Mouse (Mus musculus): Measurements from ENCODE around the gene Ptprs. TPM values are rescaled to one million over a fixed set of nuclear protein-coding genes. Genes with fewer than 3 reads are reported as not detected.
A peak's percentile ranks its signal among the peaks of the same experiment; 100 is the strongest.

Gene Ptprs
- polyA plus RNA-seq, 1 experiment from 2014 or later: 210 TPM

GRCm38 (mm10) chr17:56474311-56474830, 1.9 kb downstream of the Ptprs start:
- H3K4me3 ChIP-seq (ENCODE audit: low read depth, low read length): peak overlapping the region; percentile 89
- no peak for DNase-seq (ENCODE audit: low spot score)
- no peaks in the 10 kb centered on the region; the same call in 1 of the 2 replicates for H3K36me3 ChIP-seq (ENCODE audit: control insufficient read depth, insufficient read depth, low read length)
- peaks cover 9% of the 10 kb centered on the region for H3K27me3 ChIP-seq (ENCODE audit: control insufficient read depth, insufficient read depth, low read length)
- peak overlapping the region; percentile 96 for H3K4me2 ChIP-seq (ENCODE audit: low read depth, low read length, severe bottlenecking)
- WGBS: 4% methylated on average over 32 of the region's 32 CpGs
- peak overlapping the region; percentile 88 for H3K27ac ChIP-seq (ENCODE audit: low read depth, low read length)
- H3K9me3 ChIP-seq (ENCODE audit: control insufficient read depth, low read length): peaks cover 6% of the 10 kb centered on the region
- peak overlapping the region; percentile 99 for H3K9ac ChIP-seq (ENCODE audit: low read length)
- peaks cover 44% of the 10 kb centered on the region for H3K4me1 ChIP-seq (replicated peaks; ENCODE audit: control insufficient read depth, insufficient read depth, low read length)
- no peak for ATAC-seq (replicated peaks; ENCODE audit: low FRiP score)

GRCm38 (mm10) chr17:56473611-56473905, 2.7 kb downstream of the Ptprs start:
- no peak for ATAC-seq (replicated peaks; ENCODE audit: low FRiP score)

GRCm38 (mm10) chr17:56472733-56473610, 3.3 kb downstream of the Ptprs start:
- H3K4me3 ChIP-seq (ENCODE audit: low read depth, low read length): peak overlapping the region; percentile 89
- H3K27me3 ChIP-seq (ENCODE audit: control insufficient read depth, insufficient read depth, low read length): peaks cover 9% of the 10 kb centered on the region
- ATAC-seq (replicated peaks; ENCODE audit: low FRiP score) (no peak), DNase-seq (ENCODE audit: low spot score) (peak; percentile 83)
- 2% methylated on average over 50 of the region's 50 CpGs for WGBS
- peak overlapping the region; percentile 96 for H3K4me2 ChIP-seq (ENCODE audit: low read depth, low read length, severe bottlenecking)
- peaks cover 6% of the 10 kb centered on the region for H3K9me3 ChIP-seq (ENCODE audit: control insufficient read depth, low read length)
- H3K36me3 ChIP-seq (ENCODE audit: control insufficient read depth, insufficient read depth, low read length): peaks cover 2% of the 10 kb centered on the region; the same call in 1 of the 2 replicates
- peaks cover 51% of the 10 kb centered on the region for H3K4me1 ChIP-seq (replicated peaks; ENCODE audit: control insufficient read depth, insufficient read depth, low read length)
- peak overlapping the region; percentile 99 for H3K9ac ChIP-seq (ENCODE audit: low read length)
- H3K27ac ChIP-seq (ENCODE audit: low read depth, low read length): no peak overlapping the region

More at GRCm38 (mm10) chr17:56473611-56473905, 2.7 kb downstream of the Ptprs start:
- H3K4me1 ChIP-seq (replicated peaks; ENCODE audit: control insufficient read depth, insufficient read depth, low read length): peaks cover 47% of the 10 kb centered on the region
- peak overlapping the region; percentile 89 for H3K4me3 ChIP-seq (ENCODE audit: low read depth, low read length)
- peaks cover 9% of the 10 kb centered on the region for H3K27me3 ChIP-seq (ENCODE audit: control insufficient read depth, insufficient read depth, low read length)
- peak overlapping the region; percentile 99 for H3K9ac ChIP-seq (ENCODE audit: low read length)
- H3K27ac ChIP-seq (ENCODE audit: low read depth, low read length): no peak overlapping the region
- H3K4me2 ChIP-seq (ENCODE audit: low read depth, low read length, severe bottlenecking): peak overlapping the region; percentile 96
- DNase-seq (ENCODE audit: low spot score): no peak
- peaks cover 6% of the 10 kb centered on the region for H3K9me3 ChIP-seq (ENCODE audit: control insufficient read depth, low read length)
- 2% methylated on average over 11 of the region's 11 CpGs for WGBS
- H3K36me3 ChIP-seq (ENCODE audit: control insufficient read depth, insufficient read depth, low read length): peaks cover 1% of the 10 kb centered on the region; the same call in 1 of the 2 replicates

DNA sequence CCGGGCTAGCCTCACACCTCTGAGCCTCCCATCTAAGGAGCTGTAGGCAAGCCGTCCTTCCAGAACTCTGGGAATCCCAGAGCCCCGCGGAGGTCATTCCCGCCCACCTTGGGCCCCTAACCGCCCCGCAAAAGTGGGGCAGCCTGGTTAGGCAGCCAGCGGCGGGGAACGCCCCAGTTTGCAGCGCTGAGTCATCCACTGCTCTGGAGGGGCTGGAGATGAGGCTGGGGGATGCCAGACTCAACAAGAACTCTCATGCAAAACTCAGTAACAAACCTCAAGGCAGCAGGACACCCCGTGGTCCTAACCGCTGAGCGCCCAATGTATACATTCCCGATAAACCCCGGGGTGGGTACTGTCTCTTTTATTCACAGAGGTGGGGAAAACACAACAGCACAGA, 4.2 kb downstream of the Ptprs start:
- Histone ChIP-seq H3K4me3 (ENCODE audit: low read depth, low read length) (peak overlapping the region; percentile 89), H3K27me3 (ENCODE audit: control insufficient read depth, insufficient read depth, low read length) (peaks cover 7% of the 10 kb centered on the region), H3K4me1 (replicated peaks; ENCODE audit: control insufficient read depth, insufficient read depth, low read length) (peaks cover 59% of the 10 kb centered on the region), H3K36me3 (ENCODE audit: control insufficient read depth, insufficient read depth, low read length) (peaks cover 2% of the 10 kb centered on the region; the same call in 1 of the 2 replicates), H3K9ac (ENCODE audit: low read length) (peak overlapping the region; percentile 27; the same call in 1 of the 2 replicates), H3K27ac (ENCODE audit: low read depth, low read length) (no peak overlapping the region), H3K9me3 (ENCODE audit: control insufficient read depth, low read length) (peaks cover 6% of the 10 kb centered on the region), H3K4me2 (ENCODE audit: low read depth, low read length, severe bottlenecking) (peak overlapping the region; percentile 96)
- WGBS: 5% methylated on average over 16 of the region's 16 CpGs
- ATAC-seq (replicated peaks; ENCODE audit: low FRiP score) (no peak), DNase-seq (ENCODE audit: low spot score) (no peak)

GRCm38 (mm10) chr17:56471136-56471535, 5.1 kb downstream of the Ptprs start:
- 82% methylated on average over 5 of the region's 5 CpGs for WGBS
- H3K36me3 ChIP-seq (ENCODE audit: control insufficient read depth, insufficient read depth, low read length): peaks cover 2% of the 10 kb centered on the region; the same call in 1 of the 2 replicates
- no peak overlapping the region for H3K4me3 ChIP-seq (ENCODE audit: low read depth, low read length)
- H3K4me1 ChIP-seq (replicated peaks; ENCODE audit: control insufficient read depth, insufficient read depth, low read length): peaks cover 59% of the 10 kb centered on the region
- no peak for DNase-seq (ENCODE audit: low spot score)
- no peak for ATAC-seq (replicated peaks; ENCODE audit: low FRiP score)
- H3K27ac ChIP-seq (ENCODE audit: low read depth, low read length): no peak overlapping the region
- no peak overlapping the region for H3K4me2 ChIP-seq (ENCODE audit: low read depth, low read length, severe bottlenecking)
- no peak overlapping the region for H3K9ac ChIP-seq (ENCODE audit: low read length)
- no peaks in the 10 kb centered on the region for H3K9me3 ChIP-seq (ENCODE audit: control insufficient read depth, low read length)
- peaks cover 7% of the 10 kb centered on the region for H3K27me3 ChIP-seq (ENCODE audit: control insufficient read depth, insufficient read depth, low read length)

- Histone ChIP-seq H3K27me3 (ENCODE audit: control insufficient read depth, insufficient read depth, low read length) (peaks cover 7% of the 10 kb centered on the region), H3K9ac (ENCODE audit: low read length) (no peak overlapping the region), H3K9me3 (ENCODE audit: control insufficient read depth, low read length) (no peaks in the 10 kb centered on the region), H3K4me2 (ENCODE audit: low read depth, low read length, severe bottlenecking) (peak overlapping the region; percentile 34), H3K27ac (ENCODE audit: low read depth, low read length) (no peak overlapping the region), H3K4me3 (ENCODE audit: low read depth, low read length) (no peak overlapping the region), H3K4me1 (replicated peaks; ENCODE audit: control insufficient read depth, insufficient read depth, low read length) (peaks cover 59% of the 10 kb centered on the region), H3K36me3 (ENCODE audit: control insufficient read depth, insufficient read depth, low read length) (peaks cover 2% of the 10 kb centered on the region; the same call in 1 of the 2 replicates)
- 26% methylated on average over 10 of the region's 10 CpGs for WGBS
- ATAC-seq (replicated peaks; ENCODE audit: low FRiP score) (no peak), DNase-seq (ENCODE audit: low spot score) (no peak)
Measured at GRCm38 (mm10) chr17:56470571-56470970, 5.7 kb downstream of the Ptprs start.

- 4% methylated on average over 25 of the region's 26 CpGs for WGBS
- DNase-seq (ENCODE audit: low spot score): no peak
- Histone ChIP-seq H3K27ac (ENCODE audit: low read depth, low read length) (no peak overlapping the region), H3K36me3 (ENCODE audit: control insufficient read depth, insufficient read depth, low read length) (peaks cover 2% of the 10 kb centered on the region; the same call in 1 of the 2 replicates), H3K4me3 (ENCODE audit: low read depth, low read length) (0 out of 2 replicates have a peak overlapping the region, but pooled peaks have one; percentile 7), H3K4me2 (ENCODE audit: low read depth, low read length, severe bottlenecking) (peak overlapping the region; percentile 34), H3K9ac (ENCODE audit: low read length) (no peak overlapping the region; the same call in 1 of the 2 replicates), H3K27me3 (ENCODE audit: control insufficient read depth, insufficient read depth, low read length) (peaks cover 7% of the 10 kb centered on the region), H3K9me3 (ENCODE audit: control insufficient read depth, low read length) (no peaks in the 10 kb centered on the region), H3K4me1 (replicated peaks; ENCODE audit: control insufficient read depth, insufficient read depth, low read length) (peaks cover 59% of the 10 kb centered on the region)
- no peak for ATAC-seq (replicated peaks; ENCODE audit: low FRiP score)
Measured at GRCm38 (mm10) chr17:56470001-56470436, 6.3 kb downstream of the Ptprs start.

DNA sequence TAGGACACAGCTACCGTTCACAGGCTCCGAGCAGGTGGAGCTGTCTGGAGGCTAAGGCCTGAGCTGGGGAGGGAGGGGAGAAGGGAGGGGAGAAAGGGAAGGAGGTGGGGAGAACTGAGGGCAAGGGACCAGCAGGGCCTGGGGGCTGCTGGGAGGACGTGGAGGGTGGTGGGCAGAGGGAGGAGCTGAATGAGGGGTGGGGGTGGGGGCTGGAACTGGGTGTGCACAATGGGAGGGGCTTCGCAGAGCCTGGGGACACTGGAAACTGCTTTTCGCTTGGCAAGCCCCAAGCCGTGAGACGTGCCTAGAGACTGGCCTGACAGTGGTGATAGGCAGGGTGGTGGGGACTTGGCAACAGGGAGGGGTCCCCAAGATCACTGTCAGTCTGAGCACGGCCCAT, 7.0 kb downstream of the Ptprs start:
- Histone ChIP-seq H3K9ac (ENCODE audit: low read length) (peak overlapping the region; percentile 16; the same call in 1 of the 2 replicates), H3K36me3 (ENCODE audit: control insufficient read depth, insufficient read depth, low read length) (peaks cover 2% of the 10 kb centered on the region; the same call in 1 of the 2 replicates), H3K9me3 (ENCODE audit: control insufficient read depth, low read length) (no peaks in the 10 kb centered on the region), H3K27me3 (ENCODE audit: control insufficient read depth, insufficient read depth, low read length) (peaks cover 7% of the 10 kb centered on the region), H3K27ac (ENCODE audit: low read depth, low read length) (peak overlapping the region; percentile 50), H3K4me1 (replicated peaks; ENCODE audit: control insufficient read depth, insufficient read depth, low read length) (peaks cover 58% of the 10 kb centered on the region), H3K4me3 (ENCODE audit: low read depth, low read length) (no peak overlapping the region), H3K4me2 (ENCODE audit: low read depth, low read length, severe bottlenecking) (0 out of 2 replicates have a peak overlapping the region, but pooled peaks have one; percentile 34)
- DNase-seq (ENCODE audit: low spot score): no peak
- ATAC-seq (replicated peaks; ENCODE audit: low FRiP score): no peak
- WGBS: 33% methylated on average over 8 of the region's 8 CpGs
